In genomic region chr17:70832544-70832943, GRCm38 (mm10) we compare ENCODE assay signal across 12 mouse cellular contexts. TPM values are rescaled to one million over a fixed set of nuclear protein-coding genes. Genes with fewer than 3 reads are reported as not detected.
DNase-seq lines count a peak whose midpoint lies in the region; ATAC-seq and TF ChIP-seq lines count a peak whose summit lies in the region.
"Had no signal": no experiment of that assay in that cellular context is flagged by ENCODE, and none has a peak within 500 bp of the region (broad histone marks: within the 10 kb centered on the region; RNA-seq: fewer than 3 reads in every experiment).

No protein-coding gene starts in this region.

- no peaks in the 10 kb centered on the region for H3K27me3 ChIP-seq in hindbrain, postnatal 0 days (ENCODE audit: insufficient read depth, low read length)
- no peaks in the 10 kb centered on the region for H3K27me3 ChIP-seq in hindbrain, embryonic 11.5 days (ENCODE audit: control insufficient read depth, insufficient read depth, low read length)
- H3K27me3 ChIP-seq in stomach, postnatal 0 days (ENCODE audit: control insufficient read depth, insufficient read depth, low read length), result no peaks in the 10 kb centered on the region
- H3K27me3 ChIP-seq: embryonic facial prominence, embryonic 12.5 days; limb, embryonic 13.5 days; neural tube, embryonic 13.5 days had no signal

- H3K4me2 ChIP-seq in hindbrain, postnatal 0 days (ENCODE audit: low read depth, low read length), result no peak overlapping the region
- H3K4me2 ChIP-seq in hindbrain, embryonic 11.5 days (replicated peaks; ENCODE audit: low read depth, low read length), result no peak overlapping the region
- H3K4me2 ChIP-seq in stomach, postnatal 0 days (replicated peaks; ENCODE audit: low read depth), result no peak overlapping the region
- H3K4me2 ChIP-seq: embryonic facial prominence, embryonic 12.5 days; hindbrain, embryonic 14.5 days; limb, embryonic 13.5 days; neural tube, embryonic 13.5 days had no signal

- no peaks in the 10 kb centered on the region for H3K9me3 ChIP-seq in hindbrain, postnatal 0 days (ENCODE audit: low read length)
- H3K9me3 ChIP-seq in hindbrain, embryonic 11.5 days (ENCODE audit: control insufficient read depth, low read length), result no peaks in the 10 kb centered on the region
- no peaks in the 10 kb centered on the region for H3K9me3 ChIP-seq in stomach, postnatal 0 days (ENCODE audit: control insufficient read depth, low read length)
- H3K9me3 ChIP-seq: embryonic facial prominence, embryonic 12.5 days; limb, embryonic 13.5 days; neural tube, embryonic 13.5 days had no signal

- TF ChIP-seq CTCF in hindbrain, postnatal 0 days (IDR thresholded peaks at IDR 0.05; ENCODE audit: low read depth), result no peak
- TF ChIP-seq CTCF in bone marrow, adult 2 months (IDR thresholded peaks at IDR 0.05; ENCODE audit: control insufficient read depth, insufficient read depth, low read length), result no peak
- no peak for TF ChIP-seq CTCF in lung, adult 2 months (IDR thresholded peaks at IDR 0.05; ENCODE audit: insufficient read depth, low read length)
- no peak for TF ChIP-seq CTCF in stomach, postnatal 0 days (IDR thresholded peaks at IDR 0.05; ENCODE audit: low read depth)

- H3K36me3 ChIP-seq in hindbrain, postnatal 0 days (ENCODE audit: insufficient read depth, low read length), result no peaks in the 10 kb centered on the region
- H3K36me3 ChIP-seq in hindbrain, embryonic 11.5 days (ENCODE audit: control insufficient read depth, insufficient read depth, low read length), result no peaks in the 10 kb centered on the region
- no peaks in the 10 kb centered on the region for H3K36me3 ChIP-seq in stomach, postnatal 0 days (ENCODE audit: control insufficient read depth, insufficient read depth, low read length)
- H3K36me3 ChIP-seq: neural tube, embryonic 13.5 days had no signal

- peak; percentile 41 for DNase-seq in hindbrain, postnatal 0 days (ENCODE audit: low spot score)
- DNase-seq in hindbrain, embryonic 11.5 days (ENCODE audit: low spot score), result no peak
- DNase-seq in A20 (ENCODE audit: low read depth, low spot score), result peak; percentile 28
- no peak for DNase-seq in lung, adult 2 months
- DNase-seq in retina, embryonic 14.5 days (ENCODE audit: low spot score), result no peak
- no peak for DNase-seq in stomach, postnatal 0 days (ENCODE audit: low spot score)
- no peak for DNase-seq in embryo, embryonic 11 days

- no peak for ATAC-seq in hindbrain, postnatal 0 days
- no peak for ATAC-seq in hindbrain, embryonic 11.5 days (ENCODE audit: low FRiP score)
- no peak for ATAC-seq in stomach, postnatal 0 days (ENCODE audit: low FRiP score, low TSS enrichment)

- TF ChIP-seq POLR2A in bone marrow, adult 2 months (IDR thresholded peaks at IDR 0.05; ENCODE audit: borderline replicate concordance, control insufficient read depth, low read depth, low read length), result no peak
- 0 out of 2 replicates have a peak, but pooled peaks have one; percentile 20 for TF ChIP-seq POLR2A in lung, adult 2 months (IDR thresholded peaks at IDR 0.05; ENCODE audit: borderline replicate concordance, extremely low read depth, low read depth, low read length)

- TF ChIP-seq EP300 in stomach, postnatal 0 days (optimal IDR thresholded peaks at IDR 0.05), result no peak

- no peaks in the 10 kb centered on the region for H3K4me1 ChIP-seq in hindbrain, postnatal 0 days (ENCODE audit: insufficient read depth, low read length)
- no peaks in the 10 kb centered on the region for H3K4me1 ChIP-seq in hindbrain, embryonic 11.5 days (replicated peaks; ENCODE audit: control insufficient read depth, insufficient read depth, low read length)
- no peaks in the 10 kb centered on the region; the same call in 1 of the 2 replicates for H3K4me1 ChIP-seq in bone marrow, adult 2 months (ENCODE audit: control insufficient read depth, insufficient read depth, low read length)
- H3K4me1 ChIP-seq in lung, adult 2 months (ENCODE audit: control insufficient read depth, insufficient read depth, low read length), result no peaks in the 10 kb centered on the region
- peaks cover 3% of the 10 kb centered on the region; the same call in 1 of the 2 replicates for H3K4me1 ChIP-seq in stomach, postnatal 0 days (replicated peaks; ENCODE audit: control insufficient read depth, insufficient read depth)

- WGBS in hindbrain, postnatal 0 days, result 90% methylated on average over 9 of the region's 9 CpGs
- WGBS in hindbrain, embryonic 11.5 days, result 94% methylated on average over 9 of the region's 9 CpGs
- 9% methylated on average over 9 of the region's 9 CpGs for WGBS in bone marrow, adult 2 months
- 72% methylated on average over 9 of the region's 9 CpGs for WGBS in lung, adult 2 months
- 79% methylated on average over 9 of the region's 9 CpGs for WGBS in stomach, postnatal 0 days

- no peak overlapping the region for H3K27ac ChIP-seq in hindbrain, postnatal 0 days
- no peak overlapping the region for H3K27ac ChIP-seq in hindbrain, embryonic 11.5 days (ENCODE audit: low read depth, low read length)
- peak overlapping the region; percentile 35 for H3K27ac ChIP-seq in bone marrow, adult 2 months (ENCODE audit: control insufficient read depth, insufficient read depth, low read depth, low read length, poor library complexity)
- H3K27ac ChIP-seq in stomach, postnatal 0 days (replicated peaks), result no peak overlapping the region
- H3K27ac ChIP-seq: embryonic facial prominence, embryonic 12.5 days; hindbrain, embryonic 14.5 days; limb, embryonic 13.5 days; neural tube, embryonic 13.5 days had no signal

- H3K9ac ChIP-seq in hindbrain, postnatal 0 days (replicated peaks; ENCODE audit: low read length), result no peak overlapping the region
- no peak overlapping the region for H3K9ac ChIP-seq in hindbrain, embryonic 11.5 days (ENCODE audit: low read depth, low read length)
- no peak overlapping the region for H3K9ac ChIP-seq in stomach, postnatal 0 days (ENCODE audit: low read length)
- H3K9ac ChIP-seq: embryonic facial prominence, embryonic 12.5 days; hindbrain, embryonic 14.5 days; limb, embryonic 13.5 days; neural tube, embryonic 13.5 days had no signal

- H3K4me3 ChIP-seq in hindbrain, postnatal 0 days (ENCODE audit: low read length), result no peak overlapping the region
- H3K4me3 ChIP-seq in hindbrain, embryonic 11.5 days (ENCODE audit: low read depth, low read length), result no peak overlapping the region
- H3K4me3 ChIP-seq in bone marrow, adult 2 months (replicated peaks; ENCODE audit: control insufficient read depth, low read depth, low read length), result no peak overlapping the region
- H3K4me3 ChIP-seq in lung, adult 2 months (replicated peaks; ENCODE audit: extremely low read depth, low read depth, low read length), result no peak overlapping the region
- no peak overlapping the region for H3K4me3 ChIP-seq in stomach, postnatal 0 days (ENCODE audit: low read depth, low read length)
- H3K4me3 ChIP-seq: embryonic facial prominence, embryonic 12.5 days; limb, embryonic 13.5 days; neural tube, embryonic 13.5 days had no signal

RNA-seq across cellular contexts. Expression of gene Tgif1, which starts 20.8 kb away (rescaled TPM):
- 12.5 and 12.6 TPM in 2 replicates for total RNA-seq in hindbrain, postnatal 0 days (2014; rRNA removed)
- 8.4 and 9.4 TPM in 2 replicates for polyA plus RNA-seq in hindbrain, postnatal 0 days (2015; fragmentation: Nextera tagmentation; extraction: Ambion mirVana)
- 61.6 and 66.0 TPM in 2 replicates for polyA plus RNA-seq in hindbrain, embryonic 11.5 days (2014; fragmentation: Nextera tagmentation; extraction: Ambion mirVana)
- 11.2 and 33.1 TPM in 2 replicates for polyA plus RNA-seq in bone marrow, adult 2 months (2011; ENCODE audit: insufficient read depth, insufficient read length, low replicate concordance, missing spikeins)
- polyA plus RNA-seq in lung, adult 2 months (2012; rRNA removed), result 14.1 and 25.2 TPM in 2 replicates
- 34.7 and 35.6 TPM in 2 replicates for polyA plus RNA-seq in stomach, postnatal 0 days (2015; fragmentation: Nextera tagmentation; extraction: Ambion mirVana)

Comparison
In these comparisons a context has a peak if more than half of its experiments do, and no peak if none do; other contexts are left out.
1. DNase-seq: peak in hindbrain, postnatal 0 days (single experiment) and A20 (single experiment); none in hindbrain, embryonic 11.5 days (single experiment), lung, adult 2 months (single experiment), retina, embryonic 14.5 days (single experiment), stomach, postnatal 0 days (single experiment) and embryo, embryonic 11 days (single experiment).